Mouse (Mus musculus): ENCODE results near the gene Cdk11b.

- TF ChIP-seq CTCF (IDR thresholded peaks at IDR 0.05) = no peak
- TF ChIP-seq EP300 (IDR thresholded peaks at IDR 0.05) = no peak
These were observed 19.5 kb upstream of the Cdk11b start for GRCm38 (mm10) chr4:155605132-155605531.

Data from lung, postnatal 0 days (tissue).